Mouse (Mus musculus): ENCODE measurements around the gene Nae1. TPM values are rescaled to one million over a fixed set of nuclear protein-coding genes. Genes with fewer than 3 reads are reported as not detected.

The Nae1 gene
- polyA plus RNA-seq, 1 experiment from 2014 or later = 43.1 TPM

GRCm38 (mm10) chr8:104543440-104544045 is 9.1 kb upstream of the Nae1 start:
- H3K4me3 ChIP-seq (replicated peaks) = no peak overlapping the region
- no peaks in the 10 kb centered on the region for H3K9me3 ChIP-seq (replicated peaks)
- peaks cover 62% of the 10 kb centered on the region for H3K27me3 ChIP-seq
- H3K4me2 ChIP-seq = no peak overlapping the region
- H3K36me3 ChIP-seq = no peaks in the 10 kb centered on the region
- peaks cover 16% of the 10 kb centered on the region for H3K4me1 ChIP-seq (replicated peaks)
- no peak overlapping the region for H3K9ac ChIP-seq
- ATAC-seq (ENCODE audit: low read depth) (no peak), DNase-seq (no peak)
- 71% methylated on average over 8 of the region's 8 CpGs for WGBS (ENCODE audit: insufficient replicate concordance)
- no peak overlapping the region for H3K27ac ChIP-seq

DNA sequence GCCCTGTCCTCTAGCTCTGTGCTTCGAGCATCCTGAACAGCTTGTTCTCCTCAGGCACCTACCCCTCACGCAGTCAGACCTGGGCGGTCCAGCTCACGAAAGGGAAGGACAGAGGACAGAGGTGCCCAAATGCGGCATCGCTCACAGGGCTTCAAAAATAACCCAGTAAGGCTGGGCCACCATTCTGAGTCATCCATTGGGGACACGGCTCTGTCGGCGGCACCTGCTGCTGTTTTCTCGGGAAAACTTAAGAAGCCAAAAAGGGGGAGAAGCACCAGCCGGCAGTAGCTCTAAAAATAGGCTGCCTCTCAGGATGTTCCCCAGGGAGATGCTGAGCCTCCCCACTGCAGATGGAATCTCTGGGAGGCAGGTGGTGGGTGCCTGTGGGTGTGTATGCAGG is 7.7 kb upstream of the Nae1 start:
- no peak overlapping the region for H3K9ac ChIP-seq
- WGBS (ENCODE audit: insufficient replicate concordance) = 16% methylated on average over 11 of the region's 11 CpGs
- DNase-seq (no peak), ATAC-seq (ENCODE audit: low read depth) (no peak)
- H3K4me2 ChIP-seq = no peak overlapping the region
- no peak overlapping the region for H3K4me3 ChIP-seq (replicated peaks)
- H3K36me3 ChIP-seq = no peaks in the 10 kb centered on the region
- H3K4me1 ChIP-seq (replicated peaks) = peaks cover 16% of the 10 kb centered on the region
- H3K9me3 ChIP-seq (replicated peaks) = no peaks in the 10 kb centered on the region
- no peak overlapping the region for H3K27ac ChIP-seq
- peaks cover 71% of the 10 kb centered on the region for H3K27me3 ChIP-seq

DNA sequence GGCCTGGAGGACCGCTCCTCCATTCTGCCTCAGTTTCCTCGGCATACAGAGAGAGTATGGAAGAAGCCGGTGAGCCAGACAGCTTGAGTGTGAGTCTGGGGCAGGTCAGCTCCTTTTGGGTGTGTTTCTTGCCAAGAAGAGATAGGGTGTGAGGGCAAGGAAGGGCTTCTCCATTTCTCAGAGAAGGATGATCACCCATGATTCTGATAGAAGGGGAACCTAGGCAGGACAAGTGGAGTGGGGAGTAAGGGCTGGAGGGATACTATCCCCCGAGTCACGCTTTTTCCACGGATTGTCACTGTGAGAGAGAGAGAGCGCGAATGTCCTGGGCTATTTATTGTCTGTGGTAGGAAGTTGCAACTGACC is 7.1 kb upstream of the Nae1 start:
- no peaks in the 10 kb centered on the region for H3K9me3 ChIP-seq (replicated peaks)
- no peak for DNase-seq
- H3K4me1 ChIP-seq (replicated peaks) = peaks cover 16% of the 10 kb centered on the region
- H3K9ac ChIP-seq = no peak overlapping the region
- H3K36me3 ChIP-seq = no peaks in the 10 kb centered on the region
- ATAC-seq (ENCODE audit: low read depth) = no peak
- peak overlapping the region; percentile 74 for H3K4me2 ChIP-seq
- H3K27me3 ChIP-seq = peaks cover 71% of the 10 kb centered on the region
- H3K4me3 ChIP-seq (replicated peaks) = peak overlapping the region; percentile 53
- 7% methylated on average over 8 of the region's 8 CpGs for WGBS (ENCODE audit: insufficient replicate concordance)
- no peak overlapping the region for H3K27ac ChIP-seq

DNA sequence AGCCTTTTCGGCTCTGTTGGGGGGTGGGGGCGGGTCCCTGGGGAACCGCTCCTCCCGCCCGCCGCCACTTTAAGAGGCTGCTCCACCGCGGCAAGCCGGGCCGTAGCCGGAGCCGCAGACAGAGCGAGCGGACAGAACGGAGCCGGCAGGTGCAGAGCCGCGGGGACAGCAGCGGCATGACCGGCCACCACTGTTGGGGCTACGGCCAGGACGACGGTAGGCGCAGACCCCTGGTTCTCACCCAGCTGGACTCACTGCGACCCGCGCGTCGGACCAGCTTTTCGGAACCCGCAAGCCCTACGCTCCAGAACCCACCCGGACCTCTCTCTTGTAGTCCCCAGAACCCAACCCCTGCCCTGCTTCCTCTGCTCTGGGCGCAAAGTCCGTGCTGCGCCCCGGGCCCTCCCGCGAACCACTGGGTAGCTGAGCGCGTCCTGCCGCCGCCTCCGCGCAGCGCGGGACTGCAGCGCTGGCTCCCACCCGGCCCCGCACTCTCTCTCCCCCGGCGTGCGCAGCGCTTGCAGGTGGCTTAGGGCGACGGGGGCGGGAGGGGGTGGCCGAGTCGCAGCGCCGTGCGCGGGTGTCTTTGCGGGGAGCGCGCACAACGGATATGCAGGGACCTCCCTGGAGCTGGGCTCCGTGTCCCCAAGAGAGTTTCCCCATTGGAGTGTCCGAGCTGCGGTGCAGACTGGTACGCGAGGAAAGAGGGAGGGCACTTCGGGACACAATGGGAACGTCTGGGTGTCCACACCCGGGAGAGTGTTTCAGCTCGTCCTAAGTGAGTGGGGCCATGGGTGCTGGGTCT is 6.5 kb upstream of the Nae1 start:
- H3K4me1 ChIP-seq (replicated peaks) = peaks cover 19% of the 10 kb centered on the region
- H3K27ac ChIP-seq = no peak overlapping the region
- DNase-seq (no peak), ATAC-seq (ENCODE audit: low read depth) (peak; percentile 38)
- H3K9ac ChIP-seq = peak overlapping the region; percentile 26; the same call in 1 of the 2 replicates
- WGBS (ENCODE audit: insufficient replicate concordance) = 2% methylated on average over 76 of the region's 76 CpGs
- no peaks in the 10 kb centered on the region for H3K36me3 ChIP-seq
- peak overlapping the region; percentile 53 for H3K4me3 ChIP-seq (replicated peaks)
- peaks cover 71% of the 10 kb centered on the region for H3K27me3 ChIP-seq
- peak overlapping the region; percentile 74 for H3K4me2 ChIP-seq
- H3K9me3 ChIP-seq (replicated peaks) = no peaks in the 10 kb centered on the region

GRCm38 (mm10) chr8:104540238-104540637 is 5.8 kb upstream of the Nae1 start:
- Histone ChIP-seq H3K27me3 (peaks cover 71% of the 10 kb centered on the region), H3K36me3 (no peaks in the 10 kb centered on the region), H3K9me3 (replicated peaks) (no peaks in the 10 kb centered on the region), H3K4me2 (peak overlapping the region; percentile 74), H3K4me1 (replicated peaks) (peaks cover 26% of the 10 kb centered on the region), H3K4me3 (replicated peaks) (no peak overlapping the region), H3K9ac (no peak overlapping the region), H3K27ac (no peak overlapping the region)
- 29% methylated on average over 7 of the region's 7 CpGs for WGBS (ENCODE audit: insufficient replicate concordance)
- DNase-seq (no peak), ATAC-seq (ENCODE audit: low read depth) (peak; percentile 9; the same call in 1 of the 2 replicates)

- Histone ChIP-seq H3K4me1 (replicated peaks) (peaks cover 32% of the 10 kb centered on the region), H3K9me3 (replicated peaks) (no peaks in the 10 kb centered on the region), H3K9ac (no peak overlapping the region), H3K27ac (no peak overlapping the region), H3K36me3 (no peaks in the 10 kb centered on the region), H3K4me3 (replicated peaks) (no peak overlapping the region), H3K27me3 (peaks cover 70% of the 10 kb centered on the region), H3K4me2 (no peak overlapping the region)
- 53% methylated on average over 2 of the region's 2 CpGs for WGBS (ENCODE audit: insufficient replicate concordance)
- DNase-seq (no peak), ATAC-seq (ENCODE audit: low read depth) (no peak)
These were observed 5.1 kb upstream of the Nae1 start for GRCm38 (mm10) chr8:104539566-104539965.

- H3K9ac ChIP-seq = no peak overlapping the region
- peaks cover 63% of the 10 kb centered on the region for H3K27me3 ChIP-seq
- DNase-seq (no peak), ATAC-seq (ENCODE audit: low read depth) (no peak)
- peaks cover 32% of the 10 kb centered on the region for H3K4me1 ChIP-seq (replicated peaks)
- H3K9me3 ChIP-seq (replicated peaks) = no peaks in the 10 kb centered on the region
- no peak overlapping the region for H3K4me3 ChIP-seq (replicated peaks)
- no peaks in the 10 kb centered on the region for H3K36me3 ChIP-seq
- no peak overlapping the region for H3K27ac ChIP-seq
- 71% methylated on average over 4 of the region's 4 CpGs for WGBS (ENCODE audit: insufficient replicate concordance)
- no peak overlapping the region for H3K4me2 ChIP-seq
These were observed 4.5 kb upstream of the Nae1 start for GRCm38 (mm10) chr8:104538896-104539295.

GRCm38 (mm10) chr8:104536028-104536427 is 1.6 kb upstream of the Nae1 start:
- no peak overlapping the region for H3K27ac ChIP-seq
- H3K4me1 ChIP-seq (replicated peaks) = peaks cover 43% of the 10 kb centered on the region
- no peaks in the 10 kb centered on the region for H3K9me3 ChIP-seq (replicated peaks)
- H3K9ac ChIP-seq = peak overlapping the region; percentile 91
- peak overlapping the region; percentile 77 for H3K4me2 ChIP-seq
- peaks cover 34% of the 10 kb centered on the region for H3K27me3 ChIP-seq
- peak overlapping the region; percentile 89 for H3K4me3 ChIP-seq (replicated peaks)
- ATAC-seq (ENCODE audit: low read depth) (no peak), DNase-seq (no peak)
- no peaks in the 10 kb centered on the region for H3K36me3 ChIP-seq
- 63% methylated on average over 4 of the region's 4 CpGs for WGBS (ENCODE audit: insufficient replicate concordance)

DNA sequence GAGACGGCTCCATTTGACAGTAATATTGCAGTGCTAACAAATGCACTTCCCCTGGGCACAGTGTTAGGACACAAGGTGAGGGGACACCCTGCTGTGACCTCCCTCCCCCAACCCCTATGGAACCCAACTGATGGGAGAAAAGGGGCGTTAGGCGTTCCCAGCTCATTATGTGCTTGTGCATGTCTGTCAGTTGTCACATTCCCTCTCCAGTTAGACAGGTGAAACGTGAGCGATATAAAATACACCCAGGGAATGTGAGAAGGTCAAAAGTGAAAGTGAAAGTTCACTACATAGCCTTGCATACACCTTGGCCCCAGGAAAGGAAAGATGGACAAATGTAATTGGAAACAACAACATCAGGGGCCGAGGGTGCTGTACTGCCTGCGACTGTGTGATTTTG is 941 bp upstream of the Nae1 start:
- Histone ChIP-seq H3K4me3 (replicated peaks) (peak overlapping the region; percentile 89), H3K27me3 (peaks cover 28% of the 10 kb centered on the region), H3K9me3 (replicated peaks) (no peaks in the 10 kb centered on the region), H3K36me3 (no peaks in the 10 kb centered on the region), H3K9ac (peak overlapping the region; percentile 91), H3K4me1 (replicated peaks) (peaks cover 36% of the 10 kb centered on the region), H3K4me2 (peak overlapping the region; percentile 77), H3K27ac (no peak overlapping the region)
- DNase-seq (no peak), ATAC-seq (ENCODE audit: low read depth) (no peak)
- WGBS (ENCODE audit: insufficient replicate concordance) = 21% methylated on average over 7 of the region's 7 CpGs

DNA sequence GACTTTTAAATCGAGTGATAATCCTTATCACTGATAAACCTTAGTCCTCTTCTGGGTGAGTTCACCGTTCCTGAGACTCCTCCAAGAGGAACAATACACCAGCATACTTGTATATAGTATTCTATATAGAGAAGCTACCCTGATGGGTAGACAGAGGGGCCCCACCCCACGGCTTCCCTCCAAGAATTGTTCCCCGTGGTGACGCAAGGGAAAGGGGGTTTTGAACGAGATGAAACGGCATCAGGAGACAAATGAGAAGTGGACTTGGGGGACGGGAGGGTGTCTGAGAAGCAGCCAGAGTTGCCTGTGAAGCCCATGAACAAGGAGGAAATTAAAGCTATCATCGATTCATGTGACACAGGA is 323 bp upstream of the Nae1 start:
- peak overlapping the region; percentile 89 for H3K4me3 ChIP-seq (replicated peaks)
- H3K4me2 ChIP-seq = peak overlapping the region; percentile 77
- peaks cover 5% of the 10 kb centered on the region for H3K36me3 ChIP-seq
- peak overlapping the region; percentile 91 for H3K9ac ChIP-seq
- no peaks in the 10 kb centered on the region for H3K9me3 ChIP-seq (replicated peaks)
- WGBS (ENCODE audit: insufficient replicate concordance) = 3% methylated on average over 9 of the region's 9 CpGs
- H3K27ac ChIP-seq = no peak overlapping the region
- H3K4me1 ChIP-seq (replicated peaks) = peaks cover 33% of the 10 kb centered on the region
- no peak for DNase-seq
- H3K27me3 ChIP-seq = peaks cover 21% of the 10 kb centered on the region
- peak; percentile 69 for ATAC-seq (ENCODE audit: low read depth)

DNA sequence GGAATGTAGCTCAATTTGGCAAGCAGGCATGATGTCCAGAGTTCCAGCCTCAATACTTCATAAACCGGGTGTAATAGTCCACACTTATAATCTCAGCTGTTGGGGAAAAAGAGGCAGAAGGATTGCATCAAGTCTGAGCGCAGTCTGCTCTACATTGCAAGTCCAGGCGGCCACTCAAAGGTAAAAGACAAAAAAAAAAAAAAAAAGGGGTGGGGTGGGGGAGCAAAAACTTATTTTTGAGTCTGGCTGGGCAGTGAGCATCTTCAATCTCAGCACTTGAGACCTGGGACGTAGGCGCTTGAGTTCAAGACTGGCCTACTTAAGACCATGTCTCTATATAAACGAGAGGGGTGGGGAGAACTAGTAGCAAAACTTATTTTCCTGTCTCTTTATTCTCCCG is 886 bp downstream of the Nae1 start:
- WGBS (ENCODE audit: insufficient replicate concordance) = 30% methylated on average over 7 of the region's 7 CpGs

DNA sequence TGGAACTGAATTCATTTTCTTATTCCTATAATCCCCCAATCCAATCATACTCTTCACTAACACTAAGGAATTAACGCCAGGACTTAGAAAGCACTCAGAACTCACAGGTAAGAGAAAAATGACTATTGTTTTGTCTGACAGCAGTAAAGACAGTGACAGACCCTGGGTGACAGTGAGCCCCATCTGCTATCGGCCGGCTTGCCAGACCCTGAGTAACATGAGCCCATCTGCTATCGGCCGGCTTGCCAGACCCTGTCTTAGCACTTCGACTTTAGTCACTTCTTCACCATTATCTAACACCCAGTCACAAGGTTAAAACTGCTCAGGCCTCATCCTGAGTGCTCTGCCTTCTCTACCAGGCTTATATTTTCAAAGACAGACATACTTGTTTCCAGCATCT is 4.8 kb downstream of the Nae1 start:
- H3K27me3 ChIP-seq = no peaks in the 10 kb centered on the region
- no peak for DNase-seq
- no peaks in the 10 kb centered on the region for H3K9me3 ChIP-seq (replicated peaks)
- H3K4me3 ChIP-seq (replicated peaks) = no peak overlapping the region
- H3K9ac ChIP-seq = no peak overlapping the region
- WGBS (ENCODE audit: insufficient replicate concordance) = 86% methylated on average over 6 of the region's 6 CpGs
- no peak overlapping the region for H3K4me2 ChIP-seq
- H3K36me3 ChIP-seq = peaks cover 36% of the 10 kb centered on the region
- H3K27ac ChIP-seq = no peak overlapping the region
- H3K4me1 ChIP-seq (replicated peaks) = peaks cover 18% of the 10 kb centered on the region
- no peak for ATAC-seq (ENCODE audit: low read depth)

More for the DNA sequence above, 886 bp downstream of the Nae1 start:
- peak overlapping the region; percentile 77 for H3K4me2 ChIP-seq
- DNase-seq = no peak
- H3K36me3 ChIP-seq = peaks cover 11% of the 10 kb centered on the region
- peaks cover 9% of the 10 kb centered on the region for H3K27me3 ChIP-seq
- peak overlapping the region; percentile 89 for H3K4me3 ChIP-seq (replicated peaks)
- no peak for ATAC-seq (ENCODE audit: low read depth)
- no peaks in the 10 kb centered on the region for H3K9me3 ChIP-seq (replicated peaks)
- peaks cover 33% of the 10 kb centered on the region for H3K4me1 ChIP-seq (replicated peaks)
- H3K27ac ChIP-seq = no peak overlapping the region
- peak overlapping the region; percentile 91 for H3K9ac ChIP-seq
